Mouse (Mus musculus): ENCODE measurements at regions not wholly inside any gene's neighbourhood (a gene's known extent, or its start where the extent isn't known, plus 50 kb on each side); places are given as distances from the start of the nearest gene placed in this dataset.

DNA sequence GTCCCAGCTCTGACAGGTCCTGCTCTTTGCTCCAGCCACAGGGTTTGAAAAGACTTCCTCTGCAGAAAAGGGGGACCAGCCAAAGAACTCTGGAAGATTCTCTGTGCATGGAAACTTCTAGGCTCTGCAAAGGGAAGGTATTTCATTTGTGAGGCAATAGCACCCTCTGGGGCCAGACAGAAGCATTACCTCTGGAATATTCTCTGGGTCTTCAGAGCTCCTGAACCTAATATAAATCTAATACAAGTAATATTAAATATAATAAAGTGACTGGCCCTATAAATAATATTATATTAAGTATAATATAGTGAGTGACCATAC, 109.4 kb upstream of the Gm14444 start:
- no peak for TF ChIP-seq POLR2A (IDR thresholded peaks at IDR 0.05; ENCODE audit: extremely low read depth, insufficient read depth, low read length)
- TF ChIP-seq CTCF (IDR thresholded peaks at IDR 0.05; ENCODE audit: extremely low read depth, insufficient read depth, low read length): peak; percentile 70; the same call in 1 of the 2 replicates
